Mouse (Mus musculus) urinary bladder, adult 2 months (tissue): ENCODE measurements around the gene Osbpl9. TPM values are rescaled to one million over a fixed set of nuclear protein-coding genes. Genes with fewer than 3 reads are reported as not detected.

Experiments
- DNase-seq: peaks from one replicate; pipeline ENCODE4 v3.0.0; 2022; ENCODE audit warnings: low spot score
- polyA plus RNA-seq: library from polyadenylated mRNA; depleted of rRNA; stranded (reverse); fragments of >200 nt; gene quantifications from 2 replicates; pipeline ENCODE4 v1.2.3, GENCODE M21; 2012

The Osbpl9 gene
- polyA plus RNA-seq, 1 experiment, result 97.5 TPM

- DNase-seq, result no peak
Measured at GRCm38 (mm10) chr4:109103145-109103883, 98.8 kb downstream of the Osbpl9 start.

- no peak for DNase-seq
Measured at GRCm38 (mm10) chr4:109102574-109102973, 99.5 kb downstream of the Osbpl9 start.

- no peak for DNase-seq
Measured at GRCm38 (mm10) chr4:109098861-109099260, 103.2 kb downstream of the Osbpl9 start.

- no peak for DNase-seq
Measured at GRCm38 (mm10) chr4:109094269-109094668, 107.8 kb downstream of the Osbpl9 start.

DNA sequence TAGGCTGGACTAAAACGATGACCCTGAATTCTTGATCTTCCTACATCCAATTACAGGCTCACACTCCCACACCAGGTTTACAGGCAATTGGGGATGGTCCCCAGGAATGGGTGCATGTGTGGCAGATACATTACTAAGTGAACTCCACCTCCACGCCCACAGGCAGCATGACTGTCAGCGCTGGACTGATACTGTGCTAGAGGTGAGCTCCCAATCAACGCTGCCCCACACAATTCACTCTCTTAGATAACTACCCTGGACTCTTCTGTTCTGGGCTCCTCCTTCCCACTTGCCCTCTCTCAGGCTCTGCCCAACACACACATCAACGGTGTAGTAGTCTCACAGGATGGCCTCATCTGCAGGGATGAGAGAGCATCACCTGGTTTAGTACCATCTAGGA lies 109.7 kb downstream of the Osbpl9 start:
- DNase-seq, result no peak

GRCm38 (mm10) chr4:109091241-109091777 lies 110.8 kb downstream of the Osbpl9 start:
- no peak for DNase-seq

DNA sequence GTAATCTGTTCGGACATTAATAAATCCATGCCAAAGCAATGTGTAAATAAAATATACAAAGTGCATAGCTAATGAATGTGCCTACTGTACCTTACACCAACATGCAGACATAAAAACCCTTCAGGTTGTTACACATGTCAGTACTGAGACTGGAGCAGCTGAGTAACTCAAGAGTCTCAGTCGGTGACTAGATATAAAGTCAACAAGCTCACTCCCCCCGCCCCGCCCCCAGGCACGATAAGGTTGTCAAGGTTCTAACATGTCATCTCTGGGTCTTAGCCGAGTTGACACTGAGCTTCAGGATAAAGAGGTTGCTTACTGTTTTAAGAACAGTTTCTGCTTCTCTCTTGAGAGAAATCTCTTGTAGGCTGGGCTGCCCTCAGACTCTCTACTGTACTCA lies 112.1 kb downstream of the Osbpl9 start:
- DNase-seq, result no peak

- DNase-seq, result no peak
Measured at GRCm38 (mm10) chr4:109089171-109089570, 112.9 kb downstream of the Osbpl9 start.

DNA sequence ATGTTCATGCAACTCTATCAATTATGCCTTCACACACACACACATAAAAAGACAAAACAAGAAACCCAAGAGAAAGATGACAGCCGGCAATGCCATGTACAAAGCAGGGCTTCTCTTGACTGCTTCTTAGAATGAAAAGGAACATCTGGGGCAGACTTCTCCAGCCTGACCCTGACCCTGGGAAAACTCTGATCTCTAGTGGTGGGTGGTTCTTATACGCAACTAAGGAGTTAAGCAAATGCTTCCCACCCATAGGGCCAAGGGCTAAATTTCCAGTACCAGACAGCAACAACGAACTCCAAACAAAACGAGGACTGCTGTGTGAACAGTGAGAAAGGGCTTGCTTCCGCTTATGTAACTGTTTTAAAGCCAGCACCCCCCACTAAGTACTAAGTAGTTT lies 122.0 kb downstream of the Osbpl9 start:
- no peak for DNase-seq

DNA sequence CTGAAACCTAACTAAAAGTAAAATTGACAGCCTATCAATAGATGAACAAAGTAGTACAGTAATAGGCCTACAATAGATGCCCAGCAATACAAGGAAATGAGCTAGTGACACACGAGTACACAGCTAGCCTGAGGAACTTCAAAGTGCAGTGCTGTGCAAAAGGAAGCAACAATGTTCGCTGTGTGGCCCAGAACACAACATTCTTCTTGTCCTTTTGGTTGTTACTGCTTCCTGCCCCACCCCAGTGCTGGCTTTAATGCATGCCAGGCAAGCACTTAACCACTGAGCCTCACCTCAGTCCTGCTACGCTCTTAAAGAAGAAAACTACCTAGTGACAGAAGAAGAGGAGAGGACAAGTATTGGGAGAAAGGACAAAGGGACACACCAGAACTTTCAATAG lies 122.4 kb downstream of the Osbpl9 start:
- no peak for DNase-seq

DNA sequence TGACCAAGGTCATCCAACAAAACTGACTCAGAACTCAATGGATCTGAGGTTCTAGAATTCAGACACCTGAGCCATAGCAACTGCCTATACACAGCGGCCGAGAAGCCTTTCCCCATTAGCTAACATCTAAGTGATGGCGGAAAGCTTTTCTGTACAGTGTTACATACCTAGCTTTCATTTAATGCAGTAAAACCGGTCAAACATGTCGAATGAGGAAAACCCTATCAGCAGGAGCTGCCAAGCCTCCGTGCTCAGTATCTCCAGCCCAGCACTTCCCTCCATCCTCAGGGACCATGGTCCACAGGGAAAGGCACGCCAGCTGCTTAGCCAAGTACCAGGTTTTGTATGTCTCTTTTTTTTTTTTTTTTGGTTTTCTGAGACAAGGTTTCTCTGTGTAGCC lies 123.1 kb downstream of the Osbpl9 start:
- DNase-seq, result no peak

DNA sequence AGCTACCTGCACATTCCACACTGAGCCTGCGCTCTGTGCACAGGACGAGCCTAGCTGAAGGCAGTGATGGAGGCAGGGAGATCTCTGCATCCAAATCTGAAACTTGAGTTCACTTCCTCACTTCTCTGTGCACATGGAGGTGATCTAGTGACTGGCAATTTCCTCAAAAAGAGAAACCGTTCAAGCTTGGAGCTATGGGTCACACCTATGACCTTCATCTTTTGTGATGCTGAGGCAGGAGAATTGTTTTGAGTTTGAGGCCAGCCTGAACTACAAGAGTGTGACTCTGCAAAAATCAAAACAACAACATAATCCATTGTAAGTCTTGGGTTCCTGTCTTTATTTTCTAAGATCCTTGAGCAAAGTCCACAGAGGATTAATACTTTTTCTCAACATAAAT lies 128.8 kb downstream of the Osbpl9 start:
- no peak for DNase-seq

DNA sequence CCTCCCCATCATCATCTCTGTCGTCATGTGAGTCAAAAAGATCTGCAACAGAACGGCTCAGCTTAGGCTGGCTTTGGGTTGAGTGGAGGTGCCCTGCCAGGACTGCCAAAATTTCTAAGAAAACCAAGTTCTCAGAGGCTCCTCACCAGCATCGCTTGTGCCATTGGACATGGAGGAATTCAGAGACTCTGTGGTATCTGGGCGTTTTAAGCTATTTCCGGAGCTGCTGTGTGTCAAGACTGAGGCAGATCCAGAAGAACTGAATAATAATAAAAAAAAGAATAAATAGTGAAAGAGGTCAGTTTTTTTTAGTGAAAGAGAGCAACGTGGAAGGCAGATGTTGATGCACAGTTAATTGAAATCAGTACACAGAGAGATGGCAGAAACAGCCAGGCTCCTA lies 129.2 kb downstream of the Osbpl9 start:
- no peak for DNase-seq

- DNase-seq, result no peak
Measured at GRCm38 (mm10) chr4:109065714-109066113, 136.4 kb downstream of the Osbpl9 start.

GRCm38 (mm10) chr4:109064941-109065340 lies 137.1 kb downstream of the Osbpl9 start:
- no peak for DNase-seq

- DNase-seq, result no peak
Measured at GRCm38 (mm10) chr4:109059255-109059821, 142.7 kb downstream of the Osbpl9 start.

GRCm38 (mm10) chr4:109057640-109058039 lies 144.4 kb downstream of the Osbpl9 start:
- DNase-seq, result no peak

DNA sequence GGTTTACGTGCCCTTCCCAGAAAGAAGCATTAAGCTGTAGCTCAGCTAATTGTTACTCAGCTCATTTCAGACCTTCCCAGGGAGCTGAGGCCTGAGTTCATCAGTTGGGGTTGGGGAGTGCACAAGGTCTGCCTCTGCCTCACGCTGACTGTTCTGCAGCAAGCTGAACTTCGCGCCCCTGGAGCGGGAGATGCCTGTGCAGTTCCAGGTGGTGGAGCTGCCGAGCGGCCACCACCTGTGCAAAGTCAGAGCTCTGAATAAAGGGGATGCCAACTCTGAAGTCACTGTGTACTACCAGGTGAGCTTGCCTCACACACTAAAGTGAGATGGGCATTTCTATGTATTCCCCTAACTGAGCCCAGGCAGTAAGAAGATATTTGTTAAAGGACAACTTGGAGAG lies 145.7 kb downstream of the Osbpl9 start:
- DNase-seq, result no peak

DNA sequence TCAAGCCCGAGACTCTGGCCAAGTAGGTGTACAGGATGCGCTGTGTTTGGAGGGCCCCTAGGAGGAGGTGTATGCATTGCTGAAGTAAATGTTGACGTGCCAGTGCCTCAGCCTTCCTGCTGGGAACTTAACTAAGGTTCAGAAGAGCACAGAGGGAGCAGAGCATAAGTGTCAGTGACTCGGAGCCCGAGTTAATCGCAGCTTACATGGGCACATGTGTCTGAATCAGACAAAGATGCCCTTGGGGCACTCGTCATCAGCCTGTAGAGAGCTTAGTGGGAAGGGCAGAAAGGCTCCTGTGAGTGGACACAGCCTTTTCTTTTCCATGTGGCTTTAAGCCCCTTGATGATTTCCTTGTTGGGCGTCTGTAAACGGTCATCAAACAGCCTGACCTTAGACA lies 148.1 kb downstream of the Osbpl9 start:
- DNase-seq, result no peak

GRCm38 (mm10) chr4:109052282-109052681 lies 149.8 kb downstream of the Osbpl9 start:
- no peak for DNase-seq

- no peak for DNase-seq
Measured at GRCm38 (mm10) chr4:109048258-109048657, 153.8 kb downstream of the Osbpl9 start.

DNA sequence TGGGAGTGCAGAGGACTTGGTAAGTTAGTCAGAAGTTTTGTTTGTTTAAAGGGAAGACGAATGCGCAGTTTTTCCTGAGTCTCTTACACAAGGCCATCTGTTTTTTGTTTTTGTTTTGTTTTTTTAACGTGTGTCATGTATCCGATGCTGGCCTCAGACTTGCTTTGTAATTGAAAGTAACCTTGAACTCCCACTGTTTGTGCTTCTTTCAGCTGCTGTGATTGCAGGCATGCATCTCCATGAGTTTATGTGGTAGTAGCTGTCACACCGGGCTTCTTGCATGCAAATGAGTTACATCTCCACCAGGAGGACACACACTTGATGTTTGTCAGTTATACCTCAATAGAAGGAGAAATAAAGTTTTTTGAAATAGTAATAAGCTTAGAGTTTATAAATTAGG lies 158.3 kb downstream of the Osbpl9 start:
- DNase-seq, result no peak

GRCm38 (mm10) chr4:109043294-109043693 lies 158.8 kb downstream of the Osbpl9 start:
- no peak for DNase-seq

- DNase-seq, result no peak
Measured at GRCm38 (mm10) chr4:109042739-109043138, 159.3 kb downstream of the Osbpl9 start.
